Mouse (Mus musculus): ENCODE results near the gene Serping1.

Gene Serping1

GRCm38 (mm10) chr2:84721182-84721581 lies 54.1 kb downstream of the Serping1 start:
- in situ Hi-C loops (cut with MboI; ENCODE audit: unreplicated experiment in 2 of 2), result loop anchor here (10.0 to 25.0 kb wide), 2 partner anchors 314 to 316 kb away; partner anchors contain the start of genes P2rx3 (in 2 of the 2), Ssrp1 (in 2 of the 2) and Tnks1bp1 (in 1 of the 2)

- in situ Hi-C loops (cut with MboI; ENCODE audit: unreplicated experiment in 2 of 2), result loop anchor here (10.0 to 25.0 kb wide), 2 partner anchors 314 to 317 kb away; partner anchors contain the start of genes P2rx3 (in 2 of the 2), Ssrp1 (in 2 of the 2) and Tnks1bp1 (in 1 of the 2)
Observed at GRCm38 (mm10) chr2:84720718-84721117, 54.5 kb downstream of the Serping1 start.

- in situ Hi-C loops (cut with MboI; ENCODE audit: unreplicated experiment in 2 of 2), result loop anchor here in 1 of 2 experiments (25.0 kb wide), 1 partner anchor 320 kb away; the partner anchor contains the start of genes P2rx3, Ssrp1 and Tnks1bp1
Observed at GRCm38 (mm10) chr2:84717357-84717756, 57.9 kb downstream of the Serping1 start.

- in situ Hi-C loops (cut with MboI; ENCODE audit: unreplicated experiment in 2 of 2), result loop anchor here in 1 of 2 experiments (25.0 kb wide), 1 partner anchor 321 kb away; the partner anchor contains the start of genes P2rx3, Ssrp1 and Tnks1bp1
Observed at GRCm38 (mm10) chr2:84716423-84717355, 58.6 kb downstream of the Serping1 start.

GRCm38 (mm10) chr2:84715562-84716361 lies 59.5 kb downstream of the Serping1 start:
- in situ Hi-C loops (cut with MboI; ENCODE audit: unreplicated experiment in 2 of 2), result loop anchor here in 1 of 2 experiments (25.0 kb wide), 1 partner anchor 322 kb away; the partner anchor contains the start of genes P2rx3, Ssrp1 and Tnks1bp1
